Mouse (Mus musculus): ENCODE measurements around the gene H2-Q1.

DNA sequence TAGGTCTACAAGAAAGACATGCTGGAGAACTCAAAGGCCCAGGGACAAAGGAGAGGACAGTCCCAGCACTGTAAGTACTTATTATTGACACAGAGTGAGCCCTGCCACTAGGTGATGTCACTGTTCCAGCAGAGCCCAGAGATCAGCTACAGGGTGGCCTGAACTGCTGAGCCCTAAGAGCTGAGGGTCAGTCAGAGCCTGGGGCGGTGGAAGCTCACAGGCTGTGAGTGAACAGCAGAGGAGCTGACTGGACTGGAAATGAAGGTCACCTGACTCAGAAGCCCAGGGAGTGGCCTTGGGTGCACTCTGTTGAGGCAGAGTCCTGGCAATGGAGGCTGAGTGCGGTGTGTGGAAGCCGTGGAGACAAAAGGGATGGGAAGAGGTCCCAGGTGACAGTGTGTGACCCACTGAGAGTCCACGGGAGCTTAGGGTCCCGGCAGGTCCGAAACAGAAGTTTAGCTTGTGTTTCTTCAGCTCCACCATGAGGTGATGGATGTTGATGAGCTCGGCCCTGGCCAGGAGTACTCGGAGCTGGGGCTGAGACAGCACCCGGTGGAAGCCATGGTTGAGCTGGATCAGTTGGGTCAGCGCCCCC is 16.4 kb upstream of the H2-Q1 start:
- TF ChIP-seq ZC3H11A (IDR thresholded peaks at IDR 0.05; ENCODE audit: borderline replicate concordance, low read depth, low read length) (no peak), HCFC1 (IDR thresholded peaks at IDR 0.05; ENCODE audit: borderline replicate concordance, insufficient read depth, low read length) (no peak), ZNF384 (IDR thresholded peaks at IDR 0.05; ENCODE audit: low read depth, low read length) (no peak), MAFK (IDR thresholded peaks at IDR 0.05; ENCODE audit: insufficient read depth, low read depth, low read length) (no peak), CHD2 (IDR thresholded peaks at IDR 0.05; ENCODE audit: low read depth, low read length) (no peak)
